Mouse (Mus musculus): ENCODE results near the gene Lat2. TPM values are rescaled to one million over a fixed set of nuclear protein-coding genes. Genes with fewer than 3 reads are reported as not detected.
A peak's percentile ranks its signal among the peaks of the same experiment; 100 is the strongest.

The Lat2 gene
- polyA plus RNA-seq, 1 experiment: 202 TPM

- no peak overlapping the region for H3K4me3 ChIP-seq (ENCODE audit: insufficient read depth, low read length)
- no peak overlapping the region for H3K27ac ChIP-seq (ENCODE audit: insufficient read depth, low read depth, low read length)
- H3K4me1 ChIP-seq (ENCODE audit: control insufficient read depth, insufficient read depth, low read length): peaks cover 5% of the 10 kb centered on the region
- TF ChIP-seq CTCF (IDR thresholded peaks at IDR 0.05; ENCODE audit: low read depth, low read length) (no peak), POLR2A (IDR thresholded peaks at IDR 0.05; ENCODE audit: borderline replicate concordance, low read depth, low read length) (no peak)
Observed at GRCm38 (mm10) chr5:134593093-134593492, 21.7 kb downstream of the Lat2 start.

- H3K4me3 ChIP-seq (ENCODE audit: insufficient read depth, low read length): no peak overlapping the region
- H3K27ac ChIP-seq (ENCODE audit: insufficient read depth, low read depth, low read length): no peak overlapping the region
- peaks cover 5% of the 10 kb centered on the region for H3K4me1 ChIP-seq (ENCODE audit: control insufficient read depth, insufficient read depth, low read length)
- TF ChIP-seq CTCF (IDR thresholded peaks at IDR 0.05; ENCODE audit: low read depth, low read length) (no peak), POLR2A (IDR thresholded peaks at IDR 0.05; ENCODE audit: borderline replicate concordance, low read depth, low read length) (no peak)
Observed at GRCm38 (mm10) chr5:134592026-134592581, 22.7 kb downstream of the Lat2 start.

DNA sequence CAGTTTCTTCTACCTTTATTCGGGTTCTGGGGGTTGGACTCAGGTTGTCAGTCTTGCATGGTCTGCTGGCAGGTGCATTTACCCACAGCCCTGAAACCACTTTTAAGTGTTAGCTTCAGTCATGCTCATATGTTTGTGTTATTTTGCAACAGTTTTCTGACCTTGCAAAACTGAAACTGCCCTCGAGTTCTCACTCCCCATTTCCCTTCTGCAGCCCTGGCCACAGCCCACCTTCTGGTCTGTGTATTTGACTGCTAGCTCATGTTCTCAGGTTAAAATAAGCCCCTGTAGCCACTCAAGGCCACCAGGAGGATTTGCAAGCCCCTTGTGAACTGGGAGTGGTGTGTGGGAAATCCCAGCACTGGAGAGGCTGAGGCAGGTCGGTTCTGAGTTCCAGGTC, 24.9 kb downstream of the Lat2 start:
- H3K4me3 ChIP-seq (ENCODE audit: insufficient read depth, low read length): no peak overlapping the region
- TF ChIP-seq CTCF (IDR thresholded peaks at IDR 0.05; ENCODE audit: low read depth, low read length) (no peak), POLR2A (IDR thresholded peaks at IDR 0.05; ENCODE audit: borderline replicate concordance, low read depth, low read length) (no peak)
- H3K4me1 ChIP-seq (ENCODE audit: control insufficient read depth, insufficient read depth, low read length): peaks cover 8% of the 10 kb centered on the region
- no peak overlapping the region for H3K27ac ChIP-seq (ENCODE audit: insufficient read depth, low read depth, low read length)

GRCm38 (mm10) chr5:134584798-134585197, 30.0 kb downstream of the Lat2 start:
- no peak overlapping the region for H3K4me3 ChIP-seq (ENCODE audit: insufficient read depth, low read length)
- no peak overlapping the region for H3K27ac ChIP-seq (ENCODE audit: insufficient read depth, low read depth, low read length)
- TF ChIP-seq CTCF (IDR thresholded peaks at IDR 0.05; ENCODE audit: low read depth, low read length) (no peak), POLR2A (IDR thresholded peaks at IDR 0.05; ENCODE audit: borderline replicate concordance, low read depth, low read length) (no peak)
- peaks cover 21% of the 10 kb centered on the region for H3K4me1 ChIP-seq (ENCODE audit: control insufficient read depth, insufficient read depth, low read length)

DNA sequence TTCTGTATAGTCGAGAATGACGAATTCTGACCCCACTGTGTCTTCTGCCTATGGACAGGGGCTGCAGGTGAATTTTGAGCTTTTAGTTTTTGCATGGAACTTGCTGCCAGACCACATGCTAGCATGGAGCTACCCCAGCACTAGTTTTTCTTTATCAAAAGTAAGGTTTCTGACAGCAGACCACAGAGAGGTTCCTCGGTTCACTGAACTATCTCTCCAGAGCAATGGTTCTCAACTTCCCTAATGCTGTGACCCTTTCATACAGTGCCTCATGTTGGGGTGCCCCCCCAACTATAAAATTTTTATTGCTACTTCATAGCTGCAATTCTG, 31.0 kb downstream of the Lat2 start:
- H3K4me3 ChIP-seq (ENCODE audit: insufficient read depth, low read length): peak overlapping the region; percentile 80; the same call in 1 of the 2 replicates
- TF ChIP-seq POLR2A (IDR thresholded peaks at IDR 0.05; ENCODE audit: borderline replicate concordance, low read depth, low read length): no peak
- no peak for TF ChIP-seq CTCF (IDR thresholded peaks at IDR 0.05; ENCODE audit: low read depth, low read length)
- H3K4me1 ChIP-seq (ENCODE audit: control insufficient read depth, insufficient read depth, low read length): peaks cover 19% of the 10 kb centered on the region
- no peak overlapping the region for H3K27ac ChIP-seq (ENCODE audit: insufficient read depth, low read depth, low read length)

GRCm38 (mm10) chr5:134583006-134583883, 31.6 kb downstream of the Lat2 start:
- Histone ChIP-seq H3K4me1 (ENCODE audit: control insufficient read depth, insufficient read depth, low read length) (peaks cover 16% of the 10 kb centered on the region), H3K4me3 (ENCODE audit: insufficient read depth, low read length) (peak overlapping the region; percentile 80), H3K27ac (ENCODE audit: insufficient read depth, low read depth, low read length) (no peak overlapping the region)
- TF ChIP-seq CTCF (IDR thresholded peaks at IDR 0.05; ENCODE audit: low read depth, low read length) (peak; percentile 17; the same call in 1 of the 2 replicates), POLR2A (IDR thresholded peaks at IDR 0.05; ENCODE audit: borderline replicate concordance, low read depth, low read length) (no peak)

GRCm38 (mm10) chr5:134582221-134582907, 32.5 kb downstream of the Lat2 start:
- Histone ChIP-seq H3K4me1 (ENCODE audit: control insufficient read depth, insufficient read depth, low read length) (peaks cover 16% of the 10 kb centered on the region), H3K27ac (ENCODE audit: insufficient read depth, low read depth, low read length) (no peak overlapping the region), H3K4me3 (ENCODE audit: insufficient read depth, low read length) (peak overlapping the region; percentile 80)
- TF ChIP-seq CTCF (IDR thresholded peaks at IDR 0.05; ENCODE audit: low read depth, low read length) (peak; percentile 33; the same call in 1 of the 2 replicates), POLR2A (IDR thresholded peaks at IDR 0.05; ENCODE audit: borderline replicate concordance, low read depth, low read length) (no peak)

GRCm38 (mm10) chr5:134581146-134581545, 33.7 kb downstream of the Lat2 start, which contains the start of gene Rfc2:
Gene Rfc2 (plus strand): TSS chr5:134581366.
- no peak within 1 kb of the TSS for H3K4me3 ChIP-seq (ENCODE audit: insufficient read depth, low read length)
- TF ChIP-seq POLR2A (IDR thresholded peaks at IDR 0.05; ENCODE audit: borderline replicate concordance, low read depth, low read length): no peak
- TF ChIP-seq CTCF (IDR thresholded peaks at IDR 0.05; ENCODE audit: low read depth, low read length): no peak
- H3K27ac ChIP-seq (ENCODE audit: insufficient read depth, low read depth, low read length): no peak within 1 kb of the TSS
- peaks cover 16% of the 10 kb centered on the region for H3K4me1 ChIP-seq (ENCODE audit: control insufficient read depth, insufficient read depth, low read length)

DNA sequence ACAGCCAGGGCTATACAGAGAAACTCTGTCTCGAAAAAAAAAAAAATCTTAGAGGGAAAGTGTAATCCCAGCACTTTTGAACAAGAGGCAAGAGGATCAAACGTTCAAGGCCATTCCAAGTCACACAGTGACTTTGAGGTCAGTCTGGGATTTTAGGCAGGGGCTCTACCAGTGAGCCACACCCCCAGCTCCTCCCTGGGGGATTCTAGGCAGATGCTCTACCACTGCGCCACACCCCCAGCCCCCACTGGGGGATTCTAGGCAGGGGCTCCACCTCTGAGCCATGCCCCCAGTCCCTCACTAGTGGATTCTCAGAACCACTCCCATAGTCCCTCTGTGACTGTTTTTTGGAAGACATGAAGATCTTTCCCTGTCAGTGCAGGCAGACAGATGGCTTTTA, 35.7 kb downstream of the Lat2 start:
- Histone ChIP-seq H3K4me3 (ENCODE audit: insufficient read depth, low read length) (no peak overlapping the region), H3K4me1 (ENCODE audit: control insufficient read depth, insufficient read depth, low read length) (peaks cover 7% of the 10 kb centered on the region), H3K27ac (ENCODE audit: insufficient read depth, low read depth, low read length) (no peak overlapping the region)
- no peak for TF ChIP-seq CTCF (IDR thresholded peaks at IDR 0.05; ENCODE audit: low read depth, low read length)
- TF ChIP-seq POLR2A (IDR thresholded peaks at IDR 0.05; ENCODE audit: borderline replicate concordance, low read depth, low read length): no peak

Measured in bone marrow macrophage, adult 2 months (primary cell).